Mouse (Mus musculus): ENCODE results near the gene Tenm4.

GRCm38 (mm10) chr7:96343667-96344066, 172.6 kb downstream of the Tenm4 start:
- no peak for TF ChIP-seq GATA1 (IDR thresholded peaks at IDR 0.05; ENCODE audit: borderline replicate concordance, low read length)
- TF ChIP-seq CTCF (IDR thresholded peaks at IDR 0.05; ENCODE audit: low read depth, low read length), result no peak
- no peak for TF ChIP-seq POLR2AphosphoS5 (IDR thresholded peaks at IDR 0.05; ENCODE audit: insufficient replicate concordance, low read depth, low read length)
- TF ChIP-seq TAL1 (conservative IDR thresholded peaks at IDR 0.05; ENCODE audit: low read depth, low read length), result no peak
- TF ChIP-seq GATA2 (IDR thresholded peaks at IDR 0.05; ENCODE audit: borderline replicate concordance, low read depth, low read length), result no peak

Data from G1E (cell line).